Mouse (Mus musculus) brain, embryonic 14.5 days (tissue): Measurements from ENCODE around the gene Hoxb3. TPM values are rescaled to one million over a fixed set of nuclear protein-coding genes. Genes with fewer than 3 reads are reported as not detected.
A peak's percentile ranks its signal among the peaks of the same experiment; 100 is the strongest.

ENCODE experiments used
- DNase-seq: peaks from one replicate; pipeline ENCODE4 v3.0.0-alpha.2; 2011; ENCODE audit warnings: low read depth
- CTCF ChIP-seq: fragments of 200-500 bp; IDR thresholded peaks from 2 replicates; pipeline ENCODE4 v1.5.1; 2012; ENCODE audit warnings: inconsistent platforms, mild to moderate bottlenecking, moderate library complexity, borderline replicate concordance; ENCODE audit not compliant: insufficient read depth, insufficient read length; ENCODE audit errors: extremely low read depth
- POLR2A ChIP-seq: fragments of 200-500 bp; IDR thresholded peaks from 2 replicates; pipeline ENCODE4 v1.6.1; 2012; ENCODE audit warnings: mild to moderate bottlenecking, inconsistent platforms, borderline replicate concordance; ENCODE audit not compliant: poor library complexity, insufficient read depth, insufficient read length, severe bottlenecking; ENCODE audit errors: extremely low read depth
- polyA plus RNA-seq: library from polyadenylated mRNA; depleted of rRNA; stranded (reverse); fragments of >200 nt; gene quantifications from 2 replicates; pipeline ENCODE4 v1.2.3, GENCODE M21; 2012

The Hoxb3 gene
- polyA plus RNA-seq, 1 experiment, result 41.7 TPM

- TF ChIP-seq POLR2A (no peak), CTCF (no peak)
- no peak for DNase-seq
Observed at GRCm38 (mm10) chr11:96315344-96315681, 7.8 kb upstream of the Hoxb3 start.

- TF ChIP-seq POLR2A, result no peak
- TF ChIP-seq CTCF, result no peak
- peak; percentile 56 for DNase-seq
Observed at GRCm38 (mm10) chr11:96316696-96317607, 6.2 kb upstream of the Hoxb3 start.

- no peak for TF ChIP-seq CTCF
- TF ChIP-seq POLR2A, result no peak
- DNase-seq, result peak; percentile 52
Observed at GRCm38 (mm10) chr11:96317608-96318367, 5.3 kb upstream of the Hoxb3 start, which contains the start of gene Hoxb4. Hoxb4 (plus strand) TSS chr11:96318267.

GRCm38 (mm10) chr11:96318368-96319070 is 4.6 kb upstream of the Hoxb3 start:
- peak; percentile 54 for DNase-seq
- no peak for TF ChIP-seq POLR2A

GRCm38 (mm10) chr11:96319071-96319902 is 3.8 kb upstream of the Hoxb3 start:
- no peak for TF ChIP-seq CTCF
- no peak for TF ChIP-seq POLR2A
- no peak for DNase-seq

GRCm38 (mm10) chr11:96319910-96320309 is 3.2 kb upstream of the Hoxb3 start:
- TF ChIP-seq CTCF, result no peak
- no peak for TF ChIP-seq POLR2A
- no peak for DNase-seq

GRCm38 (mm10) chr11:96320688-96321087 is 2.4 kb upstream of the Hoxb3 start:
- no peak for TF ChIP-seq POLR2A
- TF ChIP-seq CTCF, result no peak
- DNase-seq, result no peak

GRCm38 (mm10) chr11:96321846-96322245 is 1.3 kb upstream of the Hoxb3 start:
- TF ChIP-seq POLR2A, result no peak
- no peak for TF ChIP-seq CTCF

GRCm38 (mm10) chr11:96322738-96323137 is 388 bp upstream of the Hoxb3 start:
- DNase-seq, result no peak
- TF ChIP-seq POLR2A (no peak), CTCF (no peak)

More at GRCm38 (mm10) chr11:96321846-96322245, 1.3 kb upstream of the Hoxb3 start:
- no peak for DNase-seq

GRCm38 (mm10) chr11:96324125-96324524 is 999 bp downstream of the Hoxb3 start:
- TF ChIP-seq CTCF (no peak), POLR2A (no peak)
- no peak for DNase-seq
